Mouse (Mus musculus) bone marrow macrophage, adult 2 months (primary cell): ENCODE data around the gene Fitm2.

Experiments
- CTCF ChIP-seq: IDR thresholded peaks from 2 replicates; pipeline ENCODE4 v1.5.1; 2012; ENCODE audit warnings: low read depth, mild to moderate bottlenecking, low read length, moderate library complexity
- POLR2A ChIP-seq: IDR thresholded peaks from 2 replicates; pipeline ENCODE4 v1.6.1; 2012; ENCODE audit warnings: mild to moderate bottlenecking, low read depth, low read length, borderline replicate concordance

DNA sequence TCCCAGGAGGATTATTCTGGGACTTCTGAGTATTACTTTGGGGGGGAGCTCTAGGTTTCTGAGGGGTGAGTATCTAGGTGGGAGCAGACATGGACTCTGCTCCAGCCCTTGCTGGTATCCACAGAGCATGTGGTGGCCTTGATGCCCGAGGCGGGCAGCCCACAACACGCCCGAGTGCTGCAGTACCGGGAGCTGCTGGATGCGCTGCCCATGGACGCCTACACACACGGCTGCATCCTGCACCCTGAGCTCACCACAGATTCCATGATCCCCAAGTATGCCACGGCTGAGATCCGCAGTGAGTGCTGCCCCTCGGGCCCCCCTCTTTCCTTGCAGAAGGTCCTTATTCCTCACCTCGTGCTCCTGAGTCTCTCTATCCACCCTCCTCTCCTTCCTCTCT is 25.1 kb downstream of the Fitm2 start:
- TF ChIP-seq CTCF = no peak
- no peak for TF ChIP-seq POLR2A
